Mouse (Mus musculus): Measurements from ENCODE around the gene Gm266. TPM values are rescaled to one million over a fixed set of nuclear protein-coding genes. Genes with fewer than 3 reads are reported as not detected.

The Gm266 gene
- polyA plus RNA-seq, 1 experiment, result 1.5 TPM

DNA sequence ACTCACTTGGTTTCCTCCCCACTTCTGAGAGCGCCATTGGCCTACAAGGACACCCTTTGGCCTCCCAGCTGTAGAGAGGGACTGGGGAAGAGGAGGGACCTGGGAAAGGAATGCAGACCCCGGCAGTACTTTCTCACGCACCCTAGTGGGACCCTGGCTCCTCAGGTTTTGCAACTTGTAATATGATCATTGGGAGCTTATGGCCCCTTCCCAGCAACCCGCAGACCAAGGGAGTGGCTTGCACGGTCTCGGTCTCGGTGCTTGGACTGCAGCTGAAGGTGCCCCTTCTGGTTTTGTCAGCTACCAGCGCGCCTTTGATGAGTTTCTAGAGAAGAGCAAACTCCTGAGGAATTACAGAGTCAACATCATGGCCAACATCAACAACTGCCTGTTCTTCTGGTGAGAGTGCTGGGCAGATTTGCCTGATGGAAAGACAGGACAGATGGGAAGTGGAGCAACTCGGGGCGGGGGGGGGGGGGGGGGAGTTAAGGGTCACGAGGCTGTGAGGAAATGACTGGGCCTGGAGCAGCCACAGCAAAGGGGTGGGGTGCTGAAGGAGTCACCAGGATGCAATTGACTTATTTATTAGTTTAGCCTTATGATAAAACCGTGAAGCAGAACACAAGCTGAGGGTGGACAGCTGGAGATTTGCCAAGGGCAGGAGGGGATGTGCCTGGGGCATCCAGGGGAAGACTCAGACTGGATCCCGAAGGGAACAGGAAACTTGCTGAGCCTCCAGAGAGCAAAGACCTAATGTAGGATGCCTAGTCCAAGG is 36.5 kb downstream of the Gm266 start:
- no peak overlapping the region for H3ac ChIP-seq (ENCODE audit: control insufficient read depth, insufficient read length)
- no peaks in the 10 kb centered on the region for H3K27me3 ChIP-seq (ENCODE audit: control insufficient read depth, insufficient read depth, insufficient read length)
- peaks cover 50% of the 10 kb centered on the region for H3K36me3 ChIP-seq (ENCODE audit: control insufficient read depth, insufficient read depth)
- H3K4me2 ChIP-seq (ENCODE audit: low read depth), result peak overlapping the region; percentile 84
- no peak overlapping the region for H3K4me3 ChIP-seq
- TF ChIP-seq POLR2AphosphoS2 (IDR thresholded peaks at IDR 0.05; ENCODE audit: insufficient read length, low read depth), result no peak
- TF ChIP-seq MYOD1 (IDR thresholded peaks at IDR 0.05; ENCODE audit: control insufficient read depth in 1 of 3, insufficient read length in 2 of 3, low read depth in 2 of 3), result no peak
- TF ChIP-seq CEBPB (IDR thresholded peaks at IDR 0.05; ENCODE audit: insufficient read depth, poor library complexity, severe bottlenecking), result no peak
- TF ChIP-seq E2F4 (IDR thresholded peaks at IDR 0.05; ENCODE audit: insufficient read depth), result no peak
- no peak for TF ChIP-seq MYOG (IDR thresholded peaks at IDR 0.05; ENCODE audit: control insufficient read depth in 1 of 3, insufficient read depth in 1 of 3, insufficient read length in 2 of 3, low read depth in 2 of 3)
- TF ChIP-seq REST (IDR thresholded peaks at IDR 0.05; ENCODE audit: insufficient read depth, insufficient read length), result no peak
- TF ChIP-seq POLR2A (IDR thresholded peaks at IDR 0.05; ENCODE audit: insufficient read length, low read depth), result no peak
- TF ChIP-seq SRF (IDR thresholded peaks at IDR 0.05; ENCODE audit: control insufficient read depth, insufficient read length, low read depth), result no peak
- TF ChIP-seq USF1 (IDR thresholded peaks at IDR 0.05; ENCODE audit: low read depth), result no peak
- TF ChIP-seq MAX (IDR thresholded peaks at IDR 0.05; ENCODE audit: low read depth), result no peak
- no peak for TF ChIP-seq TCF3 (IDR thresholded peaks at IDR 0.05; ENCODE audit: insufficient read length, low read depth)
- H3K79me2 ChIP-seq (ENCODE audit: control insufficient read depth, insufficient read depth), result peaks cover 34% of the 10 kb centered on the region

DNA sequence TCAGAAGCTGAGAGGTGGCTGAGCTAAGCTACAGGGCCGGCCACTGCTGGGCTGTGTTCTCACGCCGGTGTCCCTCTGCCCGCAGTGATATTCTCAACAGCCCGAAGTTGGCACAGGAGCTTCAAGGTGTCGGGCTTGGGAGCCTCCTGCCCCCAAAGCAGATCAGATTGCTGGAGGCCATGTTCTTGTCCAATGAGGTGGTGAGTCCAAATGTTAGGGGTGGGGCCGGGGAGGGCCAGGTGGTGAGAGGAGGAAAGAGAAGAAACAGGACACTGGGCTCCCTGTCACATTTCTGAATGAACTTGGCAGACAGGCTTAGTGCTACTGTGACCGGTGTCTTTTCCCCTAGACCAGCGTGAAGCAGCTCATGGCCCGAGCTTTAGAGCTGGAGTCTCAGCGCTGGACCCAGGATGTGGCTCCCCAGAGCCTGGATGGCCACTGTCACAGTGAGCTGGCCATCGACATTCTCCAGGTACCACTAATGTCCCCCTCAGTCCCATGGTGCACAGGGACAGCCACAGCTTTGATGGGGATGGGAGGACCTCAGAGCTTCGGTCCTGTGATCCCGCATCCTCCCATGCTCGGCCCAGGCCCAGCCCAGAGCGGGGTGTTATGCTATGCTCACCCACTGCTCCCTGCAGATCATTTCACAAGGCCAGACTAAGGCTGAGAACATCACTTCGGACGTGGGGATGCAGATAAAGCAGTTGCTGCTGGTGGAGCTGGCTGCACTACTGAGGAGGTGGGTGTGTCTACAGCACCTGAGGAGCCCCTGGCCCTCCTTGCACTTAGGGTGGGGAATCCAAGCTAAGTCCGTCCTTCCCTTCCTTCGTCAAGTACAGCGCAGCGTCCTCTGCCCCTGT is 37.5 kb downstream of the Gm266 start:
- Histone ChIP-seq H3K27me3 (ENCODE audit: control insufficient read depth, insufficient read depth, insufficient read length) (no peaks in the 10 kb centered on the region), H3K36me3 (ENCODE audit: control insufficient read depth, insufficient read depth) (peaks cover 42% of the 10 kb centered on the region), H3K4me2 (ENCODE audit: low read depth) (peak overlapping the region; percentile 84), H3K79me2 (ENCODE audit: control insufficient read depth, insufficient read depth) (peaks cover 44% of the 10 kb centered on the region), H3K4me3 (peak overlapping the region; percentile 99), H3ac (ENCODE audit: control insufficient read depth, insufficient read length) (no peak overlapping the region)
- TF ChIP-seq E2F4 (IDR thresholded peaks at IDR 0.05; ENCODE audit: insufficient read depth) (no peak), TCF3 (IDR thresholded peaks at IDR 0.05; ENCODE audit: insufficient read length, low read depth) (no peak), POLR2AphosphoS2 (IDR thresholded peaks at IDR 0.05; ENCODE audit: insufficient read length, low read depth) (no peak), MYOD1 (IDR thresholded peaks at IDR 0.05; ENCODE audit: control insufficient read depth in 1 of 3, insufficient read length in 2 of 3, low read depth in 2 of 3) (no peak)

DNA sequence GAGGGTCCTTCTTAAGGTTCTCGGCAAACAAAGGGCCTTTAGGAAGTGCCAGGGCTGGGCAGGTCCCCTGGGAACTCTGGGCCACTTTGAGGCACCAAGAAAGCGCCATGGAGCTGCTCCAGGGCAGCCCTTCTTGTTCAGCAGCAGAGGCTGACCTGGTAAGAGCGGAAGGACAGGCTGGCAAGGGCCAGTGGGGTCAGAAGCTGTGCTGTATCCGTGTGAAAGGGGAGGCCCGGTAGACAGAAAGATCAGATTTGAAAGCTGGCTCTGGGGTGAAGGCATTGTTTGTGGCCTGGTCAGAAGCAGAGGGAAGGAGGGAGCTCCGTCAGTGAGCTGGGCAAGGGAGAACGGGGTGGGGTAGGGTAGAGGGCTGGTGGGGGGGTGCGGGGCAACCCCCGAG is 38.3 kb downstream of the Gm266 start:
- Histone ChIP-seq H3ac (ENCODE audit: control insufficient read depth, insufficient read length) (no peak overlapping the region), H3K4me2 (ENCODE audit: low read depth) (peak overlapping the region; percentile 84)

DNA sequence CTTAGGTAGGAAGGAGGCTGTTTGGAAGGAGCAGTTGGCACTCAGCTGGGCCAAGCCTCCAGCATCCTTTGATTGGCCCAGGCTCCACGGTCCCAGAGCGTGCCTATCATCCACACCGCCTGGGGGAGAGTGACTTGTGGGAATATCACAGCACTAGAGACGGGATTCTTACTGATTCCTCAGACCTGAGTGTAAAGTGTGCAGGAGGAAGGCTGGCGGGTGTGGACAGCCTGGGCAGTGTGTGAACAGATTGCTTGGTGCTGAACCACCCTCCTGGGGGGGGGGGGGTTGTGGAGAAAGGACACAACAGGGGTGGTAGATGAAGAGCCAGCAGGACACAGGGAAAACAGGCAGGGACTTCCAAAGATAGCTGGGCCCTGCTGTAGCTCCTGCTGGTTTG is 38.9 kb downstream of the Gm266 start:
- H3K4me3 ChIP-seq, result peak overlapping the region; percentile 99
- TF ChIP-seq POLR2A (IDR thresholded peaks at IDR 0.05; ENCODE audit: insufficient read length, low read depth), result no peak
- no peak for TF ChIP-seq MYOG (IDR thresholded peaks at IDR 0.05; ENCODE audit: control insufficient read depth in 1 of 3, insufficient read depth in 1 of 3, insufficient read length in 2 of 3, low read depth in 2 of 3)
- TF ChIP-seq TCF3 (IDR thresholded peaks at IDR 0.05; ENCODE audit: insufficient read length, low read depth), result no peak
- no peak for TF ChIP-seq CEBPB (IDR thresholded peaks at IDR 0.05; ENCODE audit: insufficient read depth, poor library complexity, severe bottlenecking)
- TF ChIP-seq REST (IDR thresholded peaks at IDR 0.05; ENCODE audit: insufficient read depth, insufficient read length), result no peak
- TF ChIP-seq USF1 (IDR thresholded peaks at IDR 0.05; ENCODE audit: low read depth), result no peak
- no peak for TF ChIP-seq MAX (IDR thresholded peaks at IDR 0.05; ENCODE audit: low read depth)
- TF ChIP-seq MYOD1 (IDR thresholded peaks at IDR 0.05; ENCODE audit: control insufficient read depth in 1 of 3, insufficient read length in 2 of 3, low read depth in 2 of 3), result no peak
- TF ChIP-seq TCF12 (IDR thresholded peaks at IDR 0.05; ENCODE audit: insufficient read depth, poor library complexity, severe bottlenecking), result no peak
- no peak for TF ChIP-seq SRF (IDR thresholded peaks at IDR 0.05; ENCODE audit: control insufficient read depth, insufficient read length, low read depth)
- no peak for TF ChIP-seq E2F4 (IDR thresholded peaks at IDR 0.05; ENCODE audit: insufficient read depth)
- no peak for TF ChIP-seq POLR2AphosphoS2 (IDR thresholded peaks at IDR 0.05; ENCODE audit: insufficient read length, low read depth)
- no peaks in the 10 kb centered on the region for H3K27me3 ChIP-seq (ENCODE audit: control insufficient read depth, insufficient read depth, insufficient read length)

More for the DNA sequence above, 38.3 kb downstream of the Gm266 start:
- H3K79me2 ChIP-seq (ENCODE audit: control insufficient read depth, insufficient read depth), result peaks cover 50% of the 10 kb centered on the region
- peaks cover 34% of the 10 kb centered on the region for H3K36me3 ChIP-seq (ENCODE audit: control insufficient read depth, insufficient read depth)
- H3K27me3 ChIP-seq (ENCODE audit: control insufficient read depth, insufficient read depth, insufficient read length), result no peaks in the 10 kb centered on the region
- H3K4me3 ChIP-seq, result peak overlapping the region; percentile 99
- TF ChIP-seq TCF12 (IDR thresholded peaks at IDR 0.05; ENCODE audit: insufficient read depth, poor library complexity, severe bottlenecking) (no peak), MYOD1 (IDR thresholded peaks at IDR 0.05; ENCODE audit: control insufficient read depth in 1 of 3, insufficient read length in 2 of 3, low read depth in 2 of 3) (no peak), E2F4 (IDR thresholded peaks at IDR 0.05; ENCODE audit: insufficient read depth) (no peak), MAX (IDR thresholded peaks at IDR 0.05; ENCODE audit: low read depth) (no peak), POLR2AphosphoS2 (IDR thresholded peaks at IDR 0.05; ENCODE audit: insufficient read length, low read depth) (no peak), USF1 (IDR thresholded peaks at IDR 0.05; ENCODE audit: low read depth) (no peak), SRF (IDR thresholded peaks at IDR 0.05; ENCODE audit: control insufficient read depth, insufficient read length, low read depth) (no peak), MYOG (IDR thresholded peaks at IDR 0.05; ENCODE audit: control insufficient read depth in 1 of 3, insufficient read depth in 1 of 3, insufficient read length in 2 of 3, low read depth in 2 of 3) (no peak), POLR2A (IDR thresholded peaks at IDR 0.05; ENCODE audit: insufficient read length, low read depth) (no peak), REST (IDR thresholded peaks at IDR 0.05; ENCODE audit: insufficient read depth, insufficient read length) (no peak), CEBPB (IDR thresholded peaks at IDR 0.05; ENCODE audit: insufficient read depth, poor library complexity, severe bottlenecking) (no peak), TCF3 (IDR thresholded peaks at IDR 0.05; ENCODE audit: insufficient read length, low read depth) (no peak)

More for the DNA sequence above, 38.9 kb downstream of the Gm266 start:
- peaks cover 28% of the 10 kb centered on the region for H3K36me3 ChIP-seq (ENCODE audit: control insufficient read depth, insufficient read depth)
- peaks cover 50% of the 10 kb centered on the region for H3K79me2 ChIP-seq (ENCODE audit: control insufficient read depth, insufficient read depth)
- peak overlapping the region; percentile 84 for H3K4me2 ChIP-seq (ENCODE audit: low read depth)
- no peak overlapping the region for H3ac ChIP-seq (ENCODE audit: control insufficient read depth, insufficient read length)

All from myocyte (in vitro differentiated cells).